Mouse (Mus musculus) limb, embryonic 11.5 days (tissue): Measurements from ENCODE around the gene Gm49630. TPM values are rescaled to one million over a fixed set of nuclear protein-coding genes. Genes with fewer than 3 reads are reported as not detected.
A peak's percentile ranks its signal among the peaks of the same experiment; 100 is the strongest.
"Not testable (repeated sequence)": the region's sequence is repeated elsewhere in the genome, so short reads cannot be mapped to it uniquely, and the experiment has no call there.

Source experiments
- ATAC-seq: fragments of 200-750 bp; cut with Nextera tagmentation; 2 replicates; pipeline ENCODE4 v1.8.0; 2017; ENCODE audit warnings: low read depth; ENCODE audit not compliant: insufficient number of reproducible peaks, low FRiP score, low TSS enrichment
- DNase-seq: peaks from one replicate; pipeline ENCODE4 v3.0.0-alpha.2; 2015; ENCODE audit warnings: low spot score
- H3K27ac ChIP-seq: fragments of 300-500 bp; sonication (generic); replicated peaks from 2 replicates; pipeline ENCODE4 v1.5.1; 2014; ENCODE audit warnings: low read depth, mild to moderate bottlenecking, low read length
- H3K27me3 ChIP-seq: fragments of 300-500 bp; sonication (generic); 2 replicates; pipeline ENCODE4 v1.6.1; 2014; ENCODE audit warnings: mild to moderate bottlenecking, low read length, mixed read lengths; ENCODE audit not compliant: control insufficient read depth, insufficient read depth
- H3K36me3 ChIP-seq: fragments of 300-500 bp; sonication (generic); 2 replicates; pipeline ENCODE4 v1.6.1; 2014; ENCODE audit warnings: mild to moderate bottlenecking, low read length, moderate library complexity, mixed read lengths; ENCODE audit not compliant: control insufficient read depth, insufficient read depth
- H3K4me1 ChIP-seq: fragments of 300-500 bp; sonication (generic); 2 replicates; pipeline ENCODE4 v1.6.1; 2014; ENCODE audit warnings: low read length, mixed read lengths; ENCODE audit not compliant: control insufficient read depth, insufficient read depth
- H3K4me2 ChIP-seq: fragments of 300-500 bp; sonication (generic); 2 replicates; pipeline ENCODE4 v1.6.1; 2014; ENCODE audit warnings: low read depth, mild to moderate bottlenecking, moderate library complexity; ENCODE audit not compliant: severe bottlenecking
- H3K4me3 ChIP-seq: fragments of 300-500 bp; sonication (generic); 2 replicates; pipeline ENCODE4 v1.5.1; 2014; ENCODE audit warnings: low read depth, low read length
- H3K9ac ChIP-seq: fragments of 300-500 bp; sonication (generic); 2 replicates; pipeline ENCODE4 v1.6.1; 2014; ENCODE audit warnings: mild to moderate bottlenecking, low read length
- H3K9me3 ChIP-seq: fragments of 300-500 bp; sonication (generic); 2 replicates; pipeline ENCODE4 v1.6.1; 2016; ENCODE audit warnings: low read length; ENCODE audit not compliant: control insufficient read depth
- WGBS: fragments of 180-500 bp; shearing (Covaris S2); extraction: QIAGEN DNeasy Blood & Tissue Kit; methylation state at CpG from one replicate; pipeline ENCODE4 v1.1.7; 2014; 5-methylcytosine and 5-hydroxymethylcytosine counted together
- polyA plus RNA-seq: library from polyadenylated mRNA; unstranded; fragments of >200 nt; fragmentation: Nextera tagmentation; extraction: Ambion mirVana; gene quantifications from 2 replicates; pipeline ENCODE4 v1.2.1, GENCODE M21; 2014

Gm49630 gene
- not detected in 2 replicates for polyA plus RNA-seq

- not testable (repeated sequence) for DNase-seq, H3K27ac ChIP-seq, H3K4me3 ChIP-seq, H3K4me1 ChIP-seq, H3K4me2 ChIP-seq, H3K36me3 ChIP-seq, ATAC-seq, H3K9ac ChIP-seq, H3K9me3 ChIP-seq, H3K27me3 ChIP-seq
- WGBS, result 80% methylated on average over 1 of the region's 5 CpGs
These were observed at the start of gene Gm49630 for GRCm38 (mm10) chr17:7371879-7372278. Gene Gm49630 (minus strand): TSS chr17:7371979.

- H3K27me3 ChIP-seq, H3K36me3 ChIP-seq, H3K4me1 ChIP-seq, H3K4me2 ChIP-seq, H3K9me3 ChIP-seq, H3K4me3 ChIP-seq, DNase-seq, H3K27ac ChIP-seq, H3K9ac ChIP-seq: not testable (repeated sequence)
- WGBS, result 33% methylated on average over 3 of the region's 3 CpGs
- ATAC-seq, result peak; percentile 60; the same call in 1 of the 2 replicates
These were observed 48.6 kb upstream of the Gm49630 start for GRCm38 (mm10) chr17:7420191-7420973.

DNA sequence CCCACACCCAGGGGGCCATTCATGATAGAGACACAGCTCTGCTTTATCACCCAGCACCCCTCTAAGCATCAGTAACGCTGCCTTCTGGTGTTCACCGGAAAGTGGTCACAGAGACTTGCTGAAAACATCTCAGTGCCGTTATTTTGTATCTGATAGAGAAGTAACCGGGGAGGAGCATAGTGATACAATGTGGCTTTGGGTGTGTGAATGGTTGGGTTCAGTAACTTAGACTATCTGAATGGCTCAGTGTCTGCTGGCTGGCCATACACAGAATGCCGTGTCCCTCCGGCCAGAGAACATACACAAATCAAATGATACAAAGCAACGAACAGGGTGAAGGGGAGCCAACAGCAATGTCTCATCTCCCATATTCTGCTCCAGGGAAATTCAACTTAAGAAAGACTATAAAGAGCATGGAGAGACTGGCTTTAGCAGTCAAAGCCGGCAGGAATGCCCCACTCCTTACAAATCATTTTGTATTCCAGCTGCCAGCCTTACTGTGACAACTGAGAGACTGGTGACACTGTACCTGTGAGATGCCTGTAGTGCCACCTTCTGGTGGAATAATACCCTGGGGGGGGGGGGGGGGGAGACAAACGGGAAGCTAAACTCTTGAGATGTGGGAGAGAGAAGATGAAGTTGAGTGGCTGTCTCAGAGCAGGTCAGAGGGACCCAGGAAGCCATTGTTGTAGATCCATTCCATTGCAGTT is 43.0 kb upstream of the Gm49630 start:
- H3K27me3 ChIP-seq, H3K9ac ChIP-seq, H3K4me3 ChIP-seq, H3K4me2 ChIP-seq, ATAC-seq, DNase-seq, H3K4me1 ChIP-seq, H3K36me3 ChIP-seq, H3K27ac ChIP-seq, H3K9me3 ChIP-seq: not testable (repeated sequence)
- 94% methylated on average over 7 of the region's 9 CpGs for WGBS

DNA sequence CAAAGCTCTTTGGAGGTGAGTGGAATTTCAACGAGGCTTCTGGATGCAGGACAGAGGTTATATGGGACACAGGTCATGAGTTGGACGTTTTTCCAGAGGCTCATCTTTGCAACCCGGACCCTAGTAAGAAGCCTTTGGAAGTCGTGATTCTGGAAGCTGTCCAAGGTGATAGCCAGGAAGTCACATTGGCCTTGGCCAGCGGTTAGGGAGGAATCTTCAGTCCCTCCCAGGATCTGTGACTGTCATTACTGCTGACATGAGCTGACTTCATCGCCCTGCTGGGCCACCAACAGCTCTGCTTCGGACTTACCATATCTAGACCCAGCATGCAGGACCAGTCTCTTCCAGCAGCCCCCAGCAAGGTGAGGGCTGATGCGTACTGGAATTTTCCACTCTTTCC is 41.6 kb upstream of the Gm49630 start:
- WGBS, result 79% methylated on average over 8 of the region's 8 CpGs
- H3K4me2 ChIP-seq, H3K4me3 ChIP-seq, H3K27me3 ChIP-seq, H3K36me3 ChIP-seq, H3K9ac ChIP-seq, DNase-seq, ATAC-seq, H3K4me1 ChIP-seq, H3K27ac ChIP-seq, H3K9me3 ChIP-seq: not testable (repeated sequence)

DNA sequence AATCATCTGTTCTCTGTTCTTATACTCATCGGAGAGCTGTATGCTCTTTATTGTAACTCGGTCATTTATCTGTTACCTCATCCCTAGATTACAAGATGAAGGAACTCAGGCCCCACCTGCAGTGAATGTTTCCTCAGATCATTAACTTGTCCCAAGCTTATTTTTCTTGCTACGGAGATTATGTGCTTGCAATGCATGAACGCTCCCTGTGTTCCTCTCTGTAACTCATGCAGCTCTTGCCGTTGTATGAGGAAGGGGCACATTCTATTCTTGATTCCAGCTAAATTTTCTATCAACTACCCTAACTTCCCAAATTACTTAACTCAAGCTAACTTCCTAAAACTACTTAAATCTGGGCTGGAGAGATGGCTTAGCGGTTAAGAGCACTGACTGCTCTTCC is 28.0 kb upstream of the Gm49630 start:
- H3K27ac ChIP-seq, H3K27me3 ChIP-seq, H3K36me3 ChIP-seq, DNase-seq, H3K4me2 ChIP-seq, H3K9ac ChIP-seq, ATAC-seq, H3K9me3 ChIP-seq, H3K4me3 ChIP-seq, H3K4me1 ChIP-seq: not testable (repeated sequence)
- 88% methylated on average over 6 of the region's 6 CpGs for WGBS

DNA sequence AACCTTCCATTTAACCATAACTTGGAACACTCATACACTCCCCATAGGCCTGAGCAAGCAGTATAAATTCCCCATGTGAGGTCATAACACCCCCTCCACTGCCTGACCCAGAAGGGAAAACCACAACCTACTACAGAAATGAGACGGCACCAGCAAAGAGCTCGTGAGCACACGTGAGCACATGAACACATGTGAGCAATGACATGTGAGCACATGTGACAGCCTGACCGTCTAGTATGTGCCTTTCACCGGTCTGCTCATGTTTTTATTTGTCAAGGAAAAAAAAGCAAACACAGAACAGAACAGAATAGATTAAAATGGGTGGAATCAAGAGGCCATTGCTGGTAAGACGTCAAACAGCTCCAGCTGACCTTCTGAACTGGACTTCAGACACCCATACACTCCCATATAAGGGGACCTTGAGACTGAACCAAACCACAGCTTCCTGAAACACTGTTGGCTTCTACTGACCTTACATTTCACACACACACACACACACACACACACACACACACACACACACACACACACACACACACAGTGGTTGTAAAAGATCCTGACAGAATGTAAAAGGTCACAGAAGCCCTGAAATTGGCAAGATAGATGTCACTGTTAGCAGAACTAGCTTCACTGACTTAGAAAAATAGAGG is 26.5 kb upstream of the Gm49630 start:
- not testable (repeated sequence) for H3K9me3 ChIP-seq, DNase-seq, H3K9ac ChIP-seq, H3K27me3 ChIP-seq, H3K4me1 ChIP-seq, H3K36me3 ChIP-seq, H3K27ac ChIP-seq, H3K4me2 ChIP-seq, ATAC-seq, H3K4me3 ChIP-seq
- WGBS, result 89% methylated on average over 6 of the region's 6 CpGs

DNA sequence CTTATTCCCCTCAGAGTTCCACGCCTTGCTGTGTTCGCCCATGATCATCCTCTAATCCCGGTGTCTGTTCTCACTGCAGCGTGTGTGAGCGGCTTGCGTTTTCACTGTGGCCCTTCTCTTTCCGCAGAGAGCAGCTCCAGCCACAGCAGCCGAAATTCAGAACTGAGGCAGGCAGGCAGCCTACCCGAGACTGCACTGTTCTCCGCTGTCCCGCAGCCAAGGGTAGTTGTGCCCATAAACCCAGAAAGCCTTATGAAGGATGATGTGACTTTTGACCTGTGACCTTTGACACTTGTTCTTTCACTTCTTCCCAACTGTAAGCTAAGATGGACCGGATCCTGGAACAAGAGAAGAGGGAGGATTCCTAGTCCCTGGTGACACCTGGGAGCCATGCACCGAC is 25.3 kb upstream of the Gm49630 start:
- H3K27ac ChIP-seq, H3K9ac ChIP-seq, H3K9me3 ChIP-seq, DNase-seq, ATAC-seq, H3K4me3 ChIP-seq, H3K4me1 ChIP-seq, H3K27me3 ChIP-seq, H3K36me3 ChIP-seq, H3K4me2 ChIP-seq: not testable (repeated sequence)
- WGBS, result 75% methylated on average over 9 of the region's 13 CpGs

DNA sequence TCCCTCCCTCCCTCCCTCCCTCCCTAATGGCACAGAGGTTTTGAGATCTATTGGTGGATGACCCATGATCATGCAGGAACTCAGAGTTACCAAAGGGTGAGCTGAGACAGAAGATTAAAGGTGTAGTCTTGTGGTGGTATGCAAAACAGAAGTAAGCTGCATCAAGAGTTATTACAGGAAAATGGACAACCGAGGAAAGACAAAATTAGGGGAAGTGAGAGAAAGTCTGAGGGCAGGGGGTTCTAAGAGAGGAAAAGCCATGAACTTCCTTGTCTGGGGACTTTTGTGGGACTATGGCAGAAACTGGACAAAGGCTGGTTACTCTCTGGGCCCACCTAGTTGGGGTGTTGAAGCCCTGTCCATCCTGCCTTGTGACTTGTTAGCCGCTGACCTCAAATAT is 24.5 kb upstream of the Gm49630 start:
- not testable (repeated sequence) for H3K4me3 ChIP-seq, H3K27ac ChIP-seq, H3K27me3 ChIP-seq, ATAC-seq, H3K9ac ChIP-seq, H3K9me3 ChIP-seq, H3K4me1 ChIP-seq, H3K36me3 ChIP-seq, H3K4me2 ChIP-seq, DNase-seq
- no CpG with 5 or more reads among the region's 2 CpGs for WGBS
